Comparison of ENCODE assay signal across 28 mouse cellular contexts in the genomic region with DNA sequence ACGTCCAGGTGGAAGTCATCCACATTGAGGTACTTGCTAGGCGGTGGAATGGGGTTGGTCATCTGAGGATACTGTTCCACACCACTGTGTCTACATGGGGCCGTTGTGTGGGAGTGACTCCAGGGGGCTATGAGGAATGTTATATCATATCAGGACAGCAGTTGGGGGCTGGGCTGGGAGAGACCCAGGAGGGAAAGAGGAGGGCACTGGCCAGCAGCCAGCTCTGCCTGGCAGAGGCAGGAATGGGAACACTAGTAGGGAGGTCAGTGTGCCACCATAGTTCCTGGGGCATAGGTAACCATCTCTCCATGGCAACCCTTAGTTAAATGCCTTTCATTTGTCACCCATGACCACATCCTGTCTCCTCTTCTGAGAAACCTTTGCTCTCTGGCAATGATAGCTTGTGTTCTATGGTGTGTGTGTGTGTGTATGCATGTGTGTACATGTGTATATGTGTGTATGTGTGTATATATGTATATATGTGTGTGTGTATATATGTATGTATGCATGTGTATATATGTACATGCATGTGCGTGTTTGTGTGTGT. TPM values are rescaled to one million over a fixed set of nuclear protein-coding genes. Genes with fewer than 3 reads are reported as not detected.
DNase-seq lines count a peak whose midpoint lies in the region; ATAC-seq and TF ChIP-seq lines count a peak whose summit lies in the region.
"Had no signal": no experiment of that assay in that cellular context is flagged by ENCODE, and none has a peak within 500 bp of the region (broad histone marks: within the 10 kb centered on the region; RNA-seq: fewer than 3 reads in every experiment).

No protein-coding gene starts in this region.

- H3K27me3 ChIP-seq in kidney, embryonic 16.5 days (ENCODE audit: insufficient read depth, low read length), result no peaks in the 10 kb centered on the region
- no peaks in the 10 kb centered on the region for H3K27me3 ChIP-seq in kidney, adult 2 months (replicated peaks; ENCODE audit: control insufficient read depth, insufficient read depth, low read length)
- no peaks in the 10 kb centered on the region for H3K27me3 ChIP-seq in midbrain, embryonic 11.5 days (ENCODE audit: control insufficient read depth, insufficient read depth, low read length)
- no peaks in the 10 kb centered on the region for H3K27me3 ChIP-seq in midbrain, postnatal 0 days (ENCODE audit: insufficient read depth, low read length)
- H3K27me3 ChIP-seq: embryonic facial prominence, embryonic 15.5 days; forebrain, embryonic 13.5 days; hindbrain, embryonic 15.5 days; intestine, embryonic 15.5 days; limb, embryonic 15.5 days; liver, embryonic 13.5 days had no signal

- H3K9me3 ChIP-seq in kidney, embryonic 16.5 days (ENCODE audit: low read length), result no peaks in the 10 kb centered on the region
- H3K9me3 ChIP-seq in midbrain, embryonic 11.5 days (ENCODE audit: control insufficient read depth, low read length), result no peaks in the 10 kb centered on the region
- H3K9me3 ChIP-seq in midbrain, postnatal 0 days (ENCODE audit: low read length), result no peaks in the 10 kb centered on the region
- H3K9me3 ChIP-seq: embryonic facial prominence, embryonic 10.5 days; embryonic facial prominence, embryonic 15.5 days; forebrain, embryonic 13.5 days; hindbrain, embryonic 10.5 days; hindbrain, embryonic 15.5 days; intestine, embryonic 15.5 days; limb, embryonic 10.5 days; limb, embryonic 15.5 days; liver, embryonic 13.5 days had no signal

- no peak for TF ChIP-seq POLR2A in kidney, adult 2 months (IDR thresholded peaks at IDR 0.05; ENCODE audit: low read depth, low read length)

- peak; percentile 50 for ATAC-seq in kidney, embryonic 16.5 days (ENCODE audit: low FRiP score, low TSS enrichment)
- ATAC-seq in midbrain, embryonic 11.5 days (ENCODE audit: low FRiP score), result no peak
- no peak for ATAC-seq in midbrain, postnatal 0 days (ENCODE audit: low FRiP score)
- peak; percentile 21; the same call in 1 of the 2 replicates for ATAC-seq in erythroblast, adult 5-6 weeks (replicated peaks; ENCODE audit: low FRiP score, poor library complexity, severe bottlenecking)
- ATAC-seq: forebrain, embryonic 13.5 days; intestine, embryonic 15.5 days; lung, postnatal 0 days had no signal

- H3K27ac ChIP-seq in kidney, embryonic 16.5 days (ENCODE audit: low read length), result no peak overlapping the region
- H3K27ac ChIP-seq in kidney, adult 2 months (ENCODE audit: insufficient read depth, low read depth, low read length), result no peak overlapping the region
- no peak overlapping the region for H3K27ac ChIP-seq in midbrain, embryonic 11.5 days (ENCODE audit: low read depth, low read length)
- no peak overlapping the region for H3K27ac ChIP-seq in midbrain, postnatal 0 days (ENCODE audit: low read depth, low read length)
- H3K27ac ChIP-seq in gastrocnemius, adult 2 months, result no peak overlapping the region
- H3K27ac ChIP-seq: embryonic facial prominence, embryonic 10.5 days; embryonic facial prominence, embryonic 15.5 days; forebrain, embryonic 13.5 days; hindbrain, embryonic 10.5 days; hindbrain, embryonic 15.5 days; intestine, embryonic 15.5 days; limb, embryonic 10.5 days; limb, embryonic 15.5 days; liver, embryonic 13.5 days had no signal

- peaks cover 21% of the 10 kb centered on the region for H3K4me1 ChIP-seq in kidney, embryonic 16.5 days (ENCODE audit: insufficient read depth, low read length)
- no peaks in the 10 kb centered on the region for H3K4me1 ChIP-seq in kidney, adult 2 months (ENCODE audit: control insufficient read depth, insufficient read depth, low read length)
- no peaks in the 10 kb centered on the region for H3K4me1 ChIP-seq in midbrain, embryonic 11.5 days (ENCODE audit: control insufficient read depth, insufficient read depth, low read length)
- H3K4me1 ChIP-seq in midbrain, postnatal 0 days (ENCODE audit: insufficient read depth, low read length), result no peaks in the 10 kb centered on the region
- H3K4me1 ChIP-seq: hindbrain, embryonic 15.5 days; intestine, embryonic 15.5 days; liver, embryonic 13.5 days had no signal

- no peak for DNase-seq in kidney, adult 2 months
- DNase-seq in midbrain, embryonic 11.5 days (ENCODE audit: low spot score, missing footprints), result peak; percentile 44
- DNase-seq in midbrain, postnatal 0 days (ENCODE audit: low spot score), result no peak
- no peak for DNase-seq in cerebellum, adult 9-11 months
- no peak for DNase-seq in gastrocnemius, adult 2 months
- DNase-seq: adrenal gland, postnatal 25 days; cerebellum, adult 11-12 months; cerebellum, postnatal 14 days; gastrocnemius, postnatal 14 days; heart, postnatal 14 days; liver, embryonic 13.5 days; lung, adult 18-20 months; lung, postnatal 4 days; midbrain, embryonic 14.5 days; right cerebral cortex, postnatal 25 days; spleen, adult 18-20 months; thymus, postnatal 25 days had no signal

- no peaks in the 10 kb centered on the region for H3K36me3 ChIP-seq in kidney, embryonic 16.5 days (ENCODE audit: insufficient read depth, low read length)
- no peaks in the 10 kb centered on the region for H3K36me3 ChIP-seq in kidney, adult 2 months (ENCODE audit: control insufficient read depth, insufficient read depth, low read length)
- no peaks in the 10 kb centered on the region for H3K36me3 ChIP-seq in midbrain, embryonic 11.5 days (ENCODE audit: control insufficient read depth, insufficient read depth, low read length)
- H3K36me3 ChIP-seq in midbrain, postnatal 0 days (ENCODE audit: insufficient read depth, low read length), result no peaks in the 10 kb centered on the region
- H3K36me3 ChIP-seq: embryonic facial prominence, embryonic 10.5 days; embryonic facial prominence, embryonic 15.5 days; hindbrain, embryonic 10.5 days; hindbrain, embryonic 15.5 days; intestine, embryonic 15.5 days; limb, embryonic 10.5 days; limb, embryonic 15.5 days; liver, embryonic 13.5 days had no signal

- intact Hi-C loops in gastrocnemius, adult 2 months (cut with DNase I), result no loop called here

- TF ChIP-seq CTCF in kidney, adult 2 months (conservative IDR thresholded peaks at IDR 0.05; ENCODE audit: insufficient read depth, insufficient read length, low read depth, low read length), result no peak
- no peak for TF ChIP-seq CTCF in midbrain, postnatal 0 days (IDR thresholded peaks at IDR 0.05)
- TF ChIP-seq CTCF in gastrocnemius, adult 2 months (IDR thresholded peaks at IDR 0.05), result no peak

- H3K9ac ChIP-seq in kidney, embryonic 16.5 days (replicated peaks; ENCODE audit: low read length), result no peak overlapping the region
- H3K9ac ChIP-seq in midbrain, embryonic 11.5 days (ENCODE audit: low read length), result no peak overlapping the region
- H3K9ac ChIP-seq in midbrain, postnatal 0 days (replicated peaks; ENCODE audit: low read length, poor library complexity, severe bottlenecking), result no peak overlapping the region
- H3K9ac ChIP-seq: embryonic facial prominence, embryonic 15.5 days; forebrain, embryonic 13.5 days; hindbrain, embryonic 15.5 days; intestine, embryonic 15.5 days; limb, embryonic 15.5 days; liver, embryonic 13.5 days had no signal

- H3K4me2 ChIP-seq in kidney, embryonic 16.5 days (replicated peaks; ENCODE audit: low read depth, low read length), result no peak overlapping the region
- no peak overlapping the region for H3K4me2 ChIP-seq in midbrain, embryonic 11.5 days
- H3K4me2 ChIP-seq in midbrain, postnatal 0 days (ENCODE audit: low read depth, low read length, poor library complexity, severe bottlenecking), result no peak overlapping the region
- H3K4me2 ChIP-seq: embryonic facial prominence, embryonic 15.5 days; forebrain, embryonic 13.5 days; hindbrain, embryonic 15.5 days; intestine, embryonic 15.5 days; limb, embryonic 15.5 days; liver, embryonic 13.5 days had no signal

- 42% methylated on average over 4 of the region's 4 CpGs for WGBS in kidney, embryonic 16.5 days
- 57% methylated on average over 4 of the region's 4 CpGs for WGBS in kidney, adult 2 months
- 88% methylated on average over 4 of the region's 4 CpGs for WGBS in midbrain, embryonic 11.5 days
- WGBS in midbrain, postnatal 0 days, result 87% methylated on average over 4 of the region's 4 CpGs

- H3K4me3 ChIP-seq in kidney, embryonic 16.5 days (ENCODE audit: low read length), result no peak overlapping the region
- H3K4me3 ChIP-seq in kidney, adult 2 months (ENCODE audit: insufficient read depth, low read depth, low read length), result no peak overlapping the region
- no peak overlapping the region for H3K4me3 ChIP-seq in midbrain, embryonic 11.5 days (ENCODE audit: low read depth, low read length)
- no peak overlapping the region for H3K4me3 ChIP-seq in midbrain, postnatal 0 days (ENCODE audit: low read depth, low read length)
- no peak overlapping the region for H3K4me3 ChIP-seq in gastrocnemius, adult 2 months
- H3K4me3 ChIP-seq: embryonic facial prominence, embryonic 10.5 days; embryonic facial prominence, embryonic 15.5 days; forebrain, embryonic 13.5 days; hindbrain, embryonic 10.5 days; hindbrain, embryonic 15.5 days; intestine, embryonic 15.5 days; limb, embryonic 10.5 days; limb, embryonic 15.5 days; liver, embryonic 13.5 days had no signal

RNA-seq across cellular contexts. Expression of gene Parvg, which starts 7.3 kb away (rescaled TPM):
- polyA plus RNA-seq in kidney, embryonic 16.5 days (2015; fragmentation: Nextera tagmentation; extraction: Ambion mirVana), result 1.6 and 2.1 TPM in 2 replicates
- polyA plus RNA-seq in kidney, adult 2 months (2012; rRNA removed), result 1.5 and 4.5 TPM in 2 replicates
- polyA plus RNA-seq in midbrain, embryonic 11.5 days (2014; fragmentation: Nextera tagmentation; extraction: Ambion mirVana), result 0.63 and 1.2 TPM in 2 replicates
- 1.5 and 1.7 TPM in 2 replicates for total RNA-seq in midbrain, postnatal 0 days (2014; rRNA removed)
- 1.7 and 1.9 TPM in 2 replicates for polyA plus RNA-seq in midbrain, postnatal 0 days (2015; fragmentation: Nextera tagmentation; extraction: Ambion mirVana)
- total RNA-seq in erythroblast, adult 5-6 weeks (2015; ENCODE audit: low replicate concordance), result 19.0 and 34.7 TPM in 2 replicates
- 31.6 and 48.8 TPM in 2 replicates for total RNA-seq in erythroblast, adult 5-6 weeks (2017; ENCODE audit: low replicate concordance)
- total RNA-seq in gastrocnemius, adult 2 months (2021), result under 1 TPM; 0.53 to 0.54 TPM

Comparison
In these comparisons a context has a peak if more than half of its experiments do, and no peak if none do; other contexts are left out.
1. ATAC-seq: peak in kidney, embryonic 16.5 days (single experiment) and erythroblast, adult 5-6 weeks (single experiment); none in midbrain, embryonic 11.5 days (single experiment) and midbrain, postnatal 0 days (single experiment).